Mouse (Mus musculus): ENCODE data around the gene B9d1.

GRCm38 (mm10) chr11:61519484-61520107 is 14.7 kb downstream of the B9d1 start:
- no peak for TF ChIP-seq CTCF (conservative IDR thresholded peaks at IDR 0.05; ENCODE audit: insufficient read depth, insufficient read length, low read depth, low read length)
- no peak for TF ChIP-seq POLR2A (IDR thresholded peaks at IDR 0.05; ENCODE audit: low read depth, low read length)
